Mouse (Mus musculus): ENCODE measurements around the gene Gm10842. TPM values are rescaled to one million over a fixed set of nuclear protein-coding genes. Genes with fewer than 3 reads are reported as not detected.

The Gm10842 gene
- polyA plus RNA-seq, 1 experiment from 2014 or later, result not detected

- Histone ChIP-seq H3K4me3 (ENCODE audit: inconsistent target) (no peak overlapping the region), H3K27ac (no peak overlapping the region), H3K79me2 (ENCODE audit: inconsistent target) (no peaks in the 10 kb centered on the region), H3K36me3 (ENCODE audit: inconsistent target) (no peaks in the 10 kb centered on the region)
- 89% methylated on average over 68 of the region's 69 CpGs for WGBS (ENCODE audit: missing documents)
Measured at GRCm38 (mm10) chr11:105164516-105165510, 18.1 kb downstream of the Gm10842 start.

- 88% methylated on average over 10 of the region's 10 CpGs for WGBS (ENCODE audit: missing documents)
- Histone ChIP-seq H3K79me2 (ENCODE audit: inconsistent target) (no peaks in the 10 kb centered on the region), H3K36me3 (ENCODE audit: inconsistent target) (no peaks in the 10 kb centered on the region), H3K27ac (no peak overlapping the region), H3K4me3 (ENCODE audit: inconsistent target) (no peak overlapping the region)
Measured at GRCm38 (mm10) chr11:105166780-105167179, 20.1 kb downstream of the Gm10842 start.

GRCm38 (mm10) chr11:105178516-105178915, 31.8 kb downstream of the Gm10842 start, which contains the start of gene Tlk2:
Tlk2 (plus strand) TSS chr11:105178807.
- no peaks in the 10 kb centered on the region for H3K36me3 ChIP-seq (ENCODE audit: inconsistent target)
- no peak within 1 kb of the TSS for H3K4me3 ChIP-seq (ENCODE audit: inconsistent target)
- peaks cover 14% of the 10 kb centered on the region for H3K79me2 ChIP-seq (ENCODE audit: inconsistent target)
- no peak within 1 kb of the TSS for H3K27ac ChIP-seq
- 60% methylated on average over 1 of the region's 2 CpGs for WGBS (ENCODE audit: missing documents)

GRCm38 (mm10) chr11:105179523-105179922, 32.8 kb downstream of the Gm10842 start:
- Histone ChIP-seq H3K79me2 (ENCODE audit: inconsistent target) (peaks cover 24% of the 10 kb centered on the region), H3K27ac (no peak overlapping the region), H3K4me3 (ENCODE audit: inconsistent target) (no peak overlapping the region), H3K36me3 (ENCODE audit: inconsistent target) (peaks cover 6% of the 10 kb centered on the region; the same call in 1 of the 2 replicates)
- 93% methylated on average over 4 of the region's 4 CpGs for WGBS (ENCODE audit: missing documents)

GRCm38 (mm10) chr11:105180471-105181091, 33.9 kb downstream of the Gm10842 start:
- H3K36me3 ChIP-seq (ENCODE audit: inconsistent target), result peaks cover 16% of the 10 kb centered on the region; the same call in 1 of the 2 replicates
- peak overlapping the region; percentile 36 for H3K4me3 ChIP-seq (ENCODE audit: inconsistent target)
- WGBS (ENCODE audit: missing documents), result 7% methylated on average over 35 of the region's 35 CpGs
- H3K79me2 ChIP-seq (ENCODE audit: inconsistent target), result peaks cover 35% of the 10 kb centered on the region
- no peak overlapping the region for H3K27ac ChIP-seq

GRCm38 (mm10) chr11:105181126-105181637, 34.5 kb downstream of the Gm10842 start:
- under 1% methylated on average over 52 of the region's 60 CpGs for WGBS (ENCODE audit: missing documents)
- H3K79me2 ChIP-seq (ENCODE audit: inconsistent target), result peaks cover 41% of the 10 kb centered on the region
- no peak overlapping the region for H3K27ac ChIP-seq
- peaks cover 21% of the 10 kb centered on the region; the same call in 1 of the 2 replicates for H3K36me3 ChIP-seq (ENCODE audit: inconsistent target)
- peak overlapping the region; percentile 36; the same call in 1 of the 2 replicates for H3K4me3 ChIP-seq (ENCODE audit: inconsistent target)

GRCm38 (mm10) chr11:105181689-105182460, 35.2 kb downstream of the Gm10842 start:
- peaks cover 24% of the 10 kb centered on the region; the same call in 1 of the 2 replicates for H3K36me3 ChIP-seq (ENCODE audit: inconsistent target)
- peak overlapping the region; percentile 63 for H3K27ac ChIP-seq
- peaks cover 48% of the 10 kb centered on the region for H3K79me2 ChIP-seq (ENCODE audit: inconsistent target)
- WGBS (ENCODE audit: missing documents), result 1% methylated on average over 73 of the region's 89 CpGs
- H3K4me3 ChIP-seq (ENCODE audit: inconsistent target), result peak overlapping the region; percentile 81

- Histone ChIP-seq H3K79me2 (ENCODE audit: inconsistent target) (peaks cover 53% of the 10 kb centered on the region), H3K4me3 (ENCODE audit: inconsistent target) (peak overlapping the region; percentile 81), H3K36me3 (ENCODE audit: inconsistent target) (peaks cover 29% of the 10 kb centered on the region; the same call in 1 of the 2 replicates), H3K27ac (peak overlapping the region; percentile 63)
- 0% methylated on average over 4 of the region's 4 CpGs for WGBS (ENCODE audit: missing documents)
Measured at GRCm38 (mm10) chr11:105182461-105182855, 35.8 kb downstream of the Gm10842 start.

- peaks cover 32% of the 10 kb centered on the region; the same call in 1 of the 2 replicates for H3K36me3 ChIP-seq (ENCODE audit: inconsistent target)
- 86% methylated on average over 3 of the region's 3 CpGs for WGBS (ENCODE audit: missing documents)
- no peak overlapping the region for H3K4me3 ChIP-seq (ENCODE audit: inconsistent target)
- H3K27ac ChIP-seq, result no peak overlapping the region
- H3K79me2 ChIP-seq (ENCODE audit: inconsistent target), result peaks cover 76% of the 10 kb centered on the region
Measured at GRCm38 (mm10) chr11:105184678-105185077, 38.0 kb downstream of the Gm10842 start.

- 93% methylated on average over 3 of the region's 3 CpGs for WGBS (ENCODE audit: missing documents)
- Histone ChIP-seq H3K36me3 (ENCODE audit: inconsistent target) (peaks cover 6% of the 10 kb centered on the region; the same call in 1 of the 2 replicates), H3K27ac (no peak overlapping the region), H3K4me3 (ENCODE audit: inconsistent target) (no peak overlapping the region), H3K79me2 (ENCODE audit: inconsistent target) (peaks cover 99% of the 10 kb centered on the region)
Measured at GRCm38 (mm10) chr11:105192186-105192585, 45.5 kb downstream of the Gm10842 start.

Other genes starting within 250 kb of the Gm10842 start
- gene Efcab3, start 83.3 kb upstream of the Gm10842 start, polyA plus RNA-seq (2018), result not detected in 3 replicates
- 11.3 to 21.5 TPM (median 16.6 TPM) in 3 replicates for gene Mettl2, start 20.5 kb upstream of the Gm10842 start, polyA plus RNA-seq (2018)
- 24.2 to 43.0 TPM (median 26.1 TPM) in 3 replicates for gene Tlk2, start 31.9 kb downstream of the Gm10842 start, polyA plus RNA-seq (2018)
- not detected in 3 replicates for gene Mrc2, start 145.8 kb downstream of the Gm10842 start, polyA plus RNA-seq (2018)

Data from macrophage (primary cell).